Mouse (Mus musculus): ENCODE results near the gene Irf1. TPM values are rescaled to one million over a fixed set of nuclear protein-coding genes. Genes with fewer than 3 reads are reported as not detected.

Irf1 gene
- 3.6 and 4.2 TPM in 2 replicates for polyA plus RNA-seq (2016; fragmentation: Nextera tagmentation; extraction: Ambion mirVana)

- H3K4me1 ChIP-seq (replicated peaks), result peaks cover 17% of the 10 kb centered on the region
- no peaks in the 10 kb centered on the region for H3K36me3 ChIP-seq
- peaks cover 76% of the 10 kb centered on the region for H3K27me3 ChIP-seq (ENCODE audit: insufficient read depth, poor library complexity, severe bottlenecking)
- peak within 1 kb of the TSS; percentile 75 for H3K4me3 ChIP-seq
- DNase-seq (ENCODE audit: low spot score), result peak; percentile 87
- H3K9me3 ChIP-seq, result no peaks in the 10 kb centered on the region
- H3K27ac ChIP-seq, result peak within 1 kb of the TSS; percentile 82
- WGBS, result under 1% methylated on average over 40 of the region's 40 CpGs
Observed at GRCm38 (mm10) chr11:53769760-53770124, at the start of gene Irf1. Gene Irf1 (plus strand): TSS chr11:53770014.

DNA sequence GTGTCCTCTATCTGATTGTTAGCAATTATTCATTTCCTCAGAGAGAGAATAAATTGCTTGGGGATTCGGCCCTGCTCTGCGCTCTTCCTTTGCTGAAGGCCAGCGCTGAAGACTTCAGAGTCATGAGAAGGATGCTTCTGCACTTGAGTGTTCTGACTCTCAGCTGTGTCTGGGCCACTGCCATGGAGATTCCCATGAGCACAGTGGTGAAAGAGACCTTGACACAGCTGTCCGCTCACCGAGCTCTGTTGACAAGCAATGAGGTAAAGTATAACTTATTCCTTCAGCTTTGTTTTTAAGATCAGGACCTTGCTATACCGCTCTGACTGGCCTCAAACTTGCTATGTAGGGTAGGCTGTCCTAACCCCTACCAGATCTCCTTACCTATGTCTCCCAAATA is 49.1 kb upstream of the Irf1 start, which contains the start of gene Il5:
Il5 (plus strand) TSS at position 80 of the 400 bp plus-strand sequence.
- no peaks in the 10 kb centered on the region for H3K9me3 ChIP-seq
- no peaks in the 10 kb centered on the region for H3K4me1 ChIP-seq (replicated peaks)
- H3K27me3 ChIP-seq (ENCODE audit: insufficient read depth, poor library complexity, severe bottlenecking), result no peaks in the 10 kb centered on the region
- no peaks in the 10 kb centered on the region for H3K36me3 ChIP-seq
- no peak for DNase-seq (ENCODE audit: low spot score)
- no peak within 1 kb of the TSS for H3K4me3 ChIP-seq
- no peak within 1 kb of the TSS for H3K27ac ChIP-seq
- 89% methylated on average over 6 of the region's 6 CpGs for WGBS

- H3K4me1 ChIP-seq (replicated peaks), result no peaks in the 10 kb centered on the region
- no peak overlapping the region for H3K27ac ChIP-seq
- WGBS, result 98% methylated on average over 7 of the region's 7 CpGs
- no peak for DNase-seq (ENCODE audit: low spot score)
- H3K36me3 ChIP-seq, result no peaks in the 10 kb centered on the region
- H3K27me3 ChIP-seq (ENCODE audit: insufficient read depth, poor library complexity, severe bottlenecking), result no peaks in the 10 kb centered on the region
- no peak overlapping the region for H3K4me3 ChIP-seq
- no peaks in the 10 kb centered on the region; the same call in 1 of the 2 replicates for H3K9me3 ChIP-seq
Observed at GRCm38 (mm10) chr11:53731457-53731856, 38.4 kb upstream of the Irf1 start.

DNA sequence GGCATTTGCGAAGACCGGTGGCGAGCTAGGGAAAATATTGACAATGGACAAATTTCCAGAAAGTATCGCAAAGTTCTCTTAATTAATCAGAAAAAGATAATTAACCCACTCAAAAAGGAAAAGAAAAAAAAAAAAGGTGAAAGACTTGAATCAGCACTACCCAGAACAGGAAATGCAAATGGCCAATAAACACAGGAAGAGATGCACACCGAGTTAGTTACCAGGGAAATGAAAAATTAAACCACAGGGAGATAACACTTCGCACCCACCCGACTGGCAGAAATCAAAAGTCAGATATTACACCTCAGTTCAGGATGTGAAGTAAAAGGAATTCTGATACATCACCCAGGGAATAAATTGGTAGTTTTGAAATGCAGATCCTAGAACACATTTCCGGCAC is 37.6 kb upstream of the Irf1 start:
- H3K27ac ChIP-seq, result no peak overlapping the region

DNA sequence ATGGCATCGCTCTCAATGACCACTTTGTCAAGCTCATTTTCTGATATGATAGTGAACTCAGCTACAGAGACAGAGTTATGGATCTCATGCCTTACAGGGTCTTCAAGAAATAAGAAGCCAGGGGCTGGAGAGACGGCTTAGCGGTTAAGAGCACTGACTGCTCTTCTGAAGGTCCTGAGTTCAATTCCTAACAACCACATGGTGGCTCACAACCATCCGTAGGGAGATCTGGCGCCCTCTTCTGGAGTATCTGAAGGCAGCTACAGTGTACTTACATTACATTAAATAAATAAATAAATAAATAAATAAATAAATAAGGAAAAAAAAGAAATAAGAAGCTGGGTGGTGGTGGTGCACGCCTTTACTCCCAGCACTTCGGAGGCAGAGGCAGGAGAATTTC is 36.0 kb upstream of the Irf1 start:
- 85% methylated on average over 7 of the region's 7 CpGs for WGBS
- H3K36me3 ChIP-seq, result no peaks in the 10 kb centered on the region
- no peak for DNase-seq (ENCODE audit: low spot score)
- H3K4me3 ChIP-seq, result no peak overlapping the region
- H3K9me3 ChIP-seq, result no peaks in the 10 kb centered on the region
- H3K27me3 ChIP-seq (ENCODE audit: insufficient read depth, poor library complexity, severe bottlenecking), result no peaks in the 10 kb centered on the region
- H3K27ac ChIP-seq, result no peak overlapping the region
- H3K4me1 ChIP-seq (replicated peaks), result no peaks in the 10 kb centered on the region

More for the DNA sequence above, 37.6 kb upstream of the Irf1 start:
- no peaks in the 10 kb centered on the region for H3K9me3 ChIP-seq
- no peaks in the 10 kb centered on the region for H3K36me3 ChIP-seq
- H3K4me1 ChIP-seq (replicated peaks), result no peaks in the 10 kb centered on the region
- no peak for DNase-seq (ENCODE audit: low spot score)
- no peaks in the 10 kb centered on the region for H3K27me3 ChIP-seq (ENCODE audit: insufficient read depth, poor library complexity, severe bottlenecking)
- WGBS, result 93% methylated on average over 8 of the region's 8 CpGs
- H3K4me3 ChIP-seq, result no peak overlapping the region

- Histone ChIP-seq H3K27ac (no peak overlapping the region), H3K4me3 (no peak overlapping the region), H3K9me3 (no peaks in the 10 kb centered on the region), H3K27me3 (ENCODE audit: insufficient read depth, poor library complexity, severe bottlenecking) (no peaks in the 10 kb centered on the region), H3K36me3 (no peaks in the 10 kb centered on the region), H3K4me1 (replicated peaks) (no peaks in the 10 kb centered on the region)
- DNase-seq (ENCODE audit: low spot score), result no peak
- 83% methylated on average over 2 of the region's 2 CpGs for WGBS
Observed at GRCm38 (mm10) chr11:53734431-53734830, 35.4 kb upstream of the Irf1 start.

- WGBS, result 72% methylated on average over 18 of the region's 18 CpGs
- H3K36me3 ChIP-seq, result no peaks in the 10 kb centered on the region
- DNase-seq (ENCODE audit: low spot score), result no peak
- H3K4me3 ChIP-seq, result no peak overlapping the region
- no peaks in the 10 kb centered on the region for H3K27me3 ChIP-seq (ENCODE audit: insufficient read depth, poor library complexity, severe bottlenecking)
- H3K9me3 ChIP-seq, result no peaks in the 10 kb centered on the region
- H3K4me1 ChIP-seq (replicated peaks), result no peaks in the 10 kb centered on the region
- no peak overlapping the region for H3K27ac ChIP-seq
Observed at GRCm38 (mm10) chr11:53734970-53735681, 34.7 kb upstream of the Irf1 start.

DNA sequence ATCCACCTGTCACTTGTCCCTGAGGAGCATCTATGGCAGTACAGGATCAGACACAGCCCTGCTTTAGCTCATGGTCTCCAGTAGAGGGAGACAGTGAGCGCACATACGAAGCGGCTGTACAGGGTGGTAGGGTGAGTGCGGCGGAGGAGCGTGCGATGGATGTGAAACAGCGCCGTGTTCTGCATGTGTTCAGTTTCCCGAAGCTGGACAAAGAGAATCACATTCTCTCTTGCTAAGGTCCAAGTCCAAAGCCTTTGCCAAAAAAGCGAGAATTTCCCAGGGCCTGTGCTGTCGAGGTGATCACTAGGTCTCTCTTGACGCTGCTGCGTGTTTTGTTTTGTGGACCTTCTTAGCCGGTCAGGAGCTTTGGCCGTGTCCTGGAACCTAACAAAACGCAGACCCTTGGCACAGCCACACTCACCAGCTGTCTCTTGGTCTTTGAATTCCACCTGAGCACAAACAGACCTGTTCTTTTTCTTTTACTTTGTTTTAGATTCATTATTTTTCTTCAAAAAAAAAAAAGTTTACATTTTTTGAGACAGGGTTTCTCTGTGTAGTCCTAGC is 34.0 kb upstream of the Irf1 start:
- 27% methylated on average over 17 of the region's 17 CpGs for WGBS
- H3K9me3 ChIP-seq, result no peaks in the 10 kb centered on the region
- H3K27ac ChIP-seq, result no peak overlapping the region
- H3K27me3 ChIP-seq (ENCODE audit: insufficient read depth, poor library complexity, severe bottlenecking), result no peaks in the 10 kb centered on the region
- no peaks in the 10 kb centered on the region for H3K36me3 ChIP-seq
- peak; percentile 77 for DNase-seq (ENCODE audit: low spot score)
- H3K4me1 ChIP-seq (replicated peaks), result no peaks in the 10 kb centered on the region
- H3K4me3 ChIP-seq, result peak overlapping the region; percentile 34

GRCm38 (mm10) chr11:53736771-53737572 is 32.8 kb upstream of the Irf1 start:
- Histone ChIP-seq H3K9me3 (no peaks in the 10 kb centered on the region), H3K36me3 (no peaks in the 10 kb centered on the region), H3K27ac (no peak overlapping the region), H3K4me3 (no peak overlapping the region), H3K4me1 (replicated peaks) (no peaks in the 10 kb centered on the region), H3K27me3 (ENCODE audit: insufficient read depth, poor library complexity, severe bottlenecking) (no peaks in the 10 kb centered on the region)
- DNase-seq (ENCODE audit: low spot score), result peak; percentile 77
- WGBS, result 48% methylated on average over 14 of the region's 14 CpGs

GRCm38 (mm10) chr11:53737573-53737946 is 32.3 kb upstream of the Irf1 start:
- 50% methylated on average over 6 of the region's 6 CpGs for WGBS
- Histone ChIP-seq H3K36me3 (no peaks in the 10 kb centered on the region), H3K27me3 (ENCODE audit: insufficient read depth, poor library complexity, severe bottlenecking) (no peaks in the 10 kb centered on the region), H3K4me1 (replicated peaks) (peaks cover 5% of the 10 kb centered on the region; the same call in 1 of the 2 replicates), H3K9me3 (no peaks in the 10 kb centered on the region), H3K4me3 (no peak overlapping the region), H3K27ac (no peak overlapping the region)
- peak; percentile 42 for DNase-seq (ENCODE audit: low spot score)

DNA sequence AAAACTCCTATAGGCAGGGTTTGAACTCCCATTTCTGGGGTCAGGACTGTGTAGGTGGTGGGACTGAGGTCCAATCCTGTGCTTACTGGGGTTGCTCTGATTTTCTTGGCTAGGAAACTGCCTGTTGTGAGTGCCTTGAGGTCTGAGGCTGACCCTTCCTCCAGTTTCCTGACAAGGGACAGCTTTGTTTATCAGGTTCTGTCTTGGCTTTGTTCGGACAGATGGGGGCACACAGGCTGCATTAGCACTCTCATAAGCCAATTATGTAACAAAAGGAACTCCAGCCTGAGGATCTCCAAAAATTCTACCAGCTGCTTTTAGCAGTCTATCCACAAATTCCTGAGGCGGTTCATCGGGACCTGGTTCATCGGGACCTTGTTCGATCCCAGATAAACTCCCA is 27.5 kb upstream of the Irf1 start:
- no peaks in the 10 kb centered on the region for H3K36me3 ChIP-seq
- H3K27me3 ChIP-seq (ENCODE audit: insufficient read depth, poor library complexity, severe bottlenecking), result no peaks in the 10 kb centered on the region
- H3K27ac ChIP-seq, result no peak overlapping the region
- DNase-seq (ENCODE audit: low spot score), result no peak
- 22% methylated on average over 5 of the region's 5 CpGs for WGBS
- peaks cover 6% of the 10 kb centered on the region; the same call in 1 of the 2 replicates for H3K4me1 ChIP-seq (replicated peaks)
- no peak overlapping the region for H3K4me3 ChIP-seq
- no peaks in the 10 kb centered on the region for H3K9me3 ChIP-seq

- H3K27me3 ChIP-seq (ENCODE audit: insufficient read depth, poor library complexity, severe bottlenecking), result no peaks in the 10 kb centered on the region
- no peaks in the 10 kb centered on the region for H3K36me3 ChIP-seq
- no peak overlapping the region for H3K27ac ChIP-seq
- 86% methylated on average over 2 of the region's 2 CpGs for WGBS
- H3K4me1 ChIP-seq (replicated peaks), result peaks cover 6% of the 10 kb centered on the region; the same call in 1 of the 2 replicates
- no peak for DNase-seq (ENCODE audit: low spot score)
- H3K9me3 ChIP-seq, result no peaks in the 10 kb centered on the region
- no peak overlapping the region for H3K4me3 ChIP-seq
Observed at GRCm38 (mm10) chr11:53745260-53745659, 24.6 kb upstream of the Irf1 start.

- whole genome bisulfite sequencing, result 92% methylated on average over 9 of the region's 9 CpGs
- H3K36me3 ChIP-seq, result no peaks in the 10 kb centered on the region
- no peaks in the 10 kb centered on the region for H3K27me3 ChIP-seq (ENCODE audit: insufficient read depth, poor library complexity, severe bottlenecking)
- H3K4me1 ChIP-seq (replicated peaks), result no peaks in the 10 kb centered on the region; the same call in 1 of the 2 replicates
- no peaks in the 10 kb centered on the region for H3K9me3 ChIP-seq
- DNase-seq (ENCODE audit: low spot score), result no peak
- no peak overlapping the region for H3K27ac ChIP-seq
- H3K4me3 ChIP-seq, result no peak overlapping the region
Observed at GRCm38 (mm10) chr11:53747985-53748384, 21.8 kb upstream of the Irf1 start.

All from hindbrain, embryonic 10.5 days (tissue).